Mouse (Mus musculus): ENCODE data around the gene Gm49361.

GRCm38 (mm10) chr14:57706760-57707099 lies 39.2 kb downstream of the Gm49361 start:
- TF ChIP-seq CTCF (IDR thresholded peaks at IDR 0.05; ENCODE audit: low read depth, low read length) (no peak), POLR2AphosphoS5 (IDR thresholded peaks at IDR 0.05; ENCODE audit: insufficient replicate concordance, low read depth, low read length) (no peak), GATA2 (IDR thresholded peaks at IDR 0.05; ENCODE audit: borderline replicate concordance, low read depth, low read length) (no peak), TAL1 (conservative IDR thresholded peaks at IDR 0.05; ENCODE audit: low read depth, low read length) (no peak)

Measured in G1E (cell line).